Mouse (Mus musculus) limb, embryonic 14.5 days (tissue): Measurements from ENCODE around the gene Styk1. TPM values are rescaled to one million over a fixed set of nuclear protein-coding genes. Genes with fewer than 3 reads are reported as not detected.

Source experiments
- ATAC-seq: fragments of 200-750 bp; cut with Nextera tagmentation; 2 replicates; pipeline ENCODE4 v1.8.0; 2017; ENCODE audit warnings: low read depth, moderate number of reproducible peaks, moderate TSS enrichment; ENCODE audit not compliant: low FRiP score
- DNase-seq: peaks from one replicate; pipeline ENCODE4 v3.0.0-alpha.2; 2015; ENCODE audit warnings: low spot score
- H3K27ac ChIP-seq: fragments of 300-500 bp; sonication (generic); replicated peaks from 2 replicates; pipeline ENCODE4 v1.5.1; 2014; ENCODE audit warnings: low read depth, mild to moderate bottlenecking, low read length, moderate library complexity, mixed read lengths
- H3K27me3 ChIP-seq: fragments of 300-500 bp; sonication (generic); 2 replicates; pipeline ENCODE4 v1.6.1; 2014; ENCODE audit warnings: low read length, mixed read lengths; ENCODE audit not compliant: control insufficient read depth, insufficient read depth
- H3K36me3 ChIP-seq: fragments of 300-500 bp; sonication (generic); 2 replicates; pipeline ENCODE4 v1.6.1; 2014; ENCODE audit warnings: mild to moderate bottlenecking, low read length, moderate library complexity, mixed read lengths; ENCODE audit not compliant: control insufficient read depth, insufficient read depth
- H3K4me1 ChIP-seq: fragments of 300-500 bp; sonication (generic); 2 replicates; pipeline ENCODE4 v1.6.1; 2014; ENCODE audit warnings: antibody characterized with exemption, low read length, mixed read lengths; ENCODE audit not compliant: control insufficient read depth, insufficient read depth
- H3K4me2 ChIP-seq: fragments of 300-500 bp; sonication (generic); replicated peaks from 2 replicates; pipeline ENCODE4 v1.6.1; 2014; ENCODE audit warnings: low read depth, mild to moderate bottlenecking, low read length, moderate library complexity; ENCODE audit not compliant: severe bottlenecking
- H3K4me3 ChIP-seq: fragments of 300-500 bp; sonication (generic); replicated peaks from 2 replicates; pipeline ENCODE4 v1.5.1; 2014; ENCODE audit warnings: low read length
- H3K9ac ChIP-seq: fragments of 300-500 bp; sonication (generic); 2 replicates; pipeline ENCODE4 v1.6.1; 2014; ENCODE audit warnings: mild to moderate bottlenecking, low read depth, low read length, moderate library complexity; ENCODE audit not compliant: severe bottlenecking
- H3K9me3 ChIP-seq: fragments of 300-500 bp; sonication (generic); 2 replicates; pipeline ENCODE4 v1.6.1; 2016; ENCODE audit warnings: low read length; ENCODE audit not compliant: control insufficient read depth
- POLR2A ChIP-seq: fragments of 200-500 bp; IDR thresholded peaks from 2 replicates; pipeline ENCODE4 v1.8.0; 2012; ENCODE audit warnings: inconsistent platforms, mild to moderate bottlenecking, moderate library complexity, borderline replicate concordance; ENCODE audit not compliant: insufficient read depth, insufficient read length; ENCODE audit errors: extremely low read depth
- WGBS: fragments of 180-500 bp; shearing (Covaris S2); extraction: QIAGEN DNeasy Blood & Tissue Kit; methylation state at CpG from one replicate; pipeline ENCODE4 v1.1.7; 2014; 5-methylcytosine and 5-hydroxymethylcytosine counted together
- polyA plus RNA-seq, 2 experiments: library from polyadenylated mRNA; depleted of rRNA in 1 of 2; stranded (reverse) in 1 of 2; unstranded in 1 of 2; fragments of >200 nt; fragmentation: Nextera tagmentation in 1 of 2; extraction: Ambion mirVana in 1 of 2; gene quantifications; 2 replicates each; pipeline versions ENCODE4 v1.2.1 to v1.2.3; 2012 to 2014

Gene Styk1
- polyA plus RNA-seq, 2 experiments, result 1.3 to 1.5 TPM

GRCm38 (mm10) chr6:131327076-131327475, 26.3 kb downstream of the Styk1 start:
- H3K4me2 ChIP-seq, result no peak overlapping the region
- no peaks in the 10 kb centered on the region for H3K27me3 ChIP-seq
- DNase-seq, result no peak
- ATAC-seq, result no peak
- H3K4me3 ChIP-seq, result no peak overlapping the region
- H3K9me3 ChIP-seq, result no peaks in the 10 kb centered on the region
- 96% methylated on average over 2 of the region's 2 CpGs for WGBS
- no peak overlapping the region for H3K27ac ChIP-seq
- no peaks in the 10 kb centered on the region for H3K36me3 ChIP-seq
- no peak overlapping the region for H3K9ac ChIP-seq
- no peaks in the 10 kb centered on the region for H3K4me1 ChIP-seq
- TF ChIP-seq POLR2A, result no peak

- no peaks in the 10 kb centered on the region for H3K4me1 ChIP-seq
- H3K4me3 ChIP-seq, result no peak overlapping the region
- H3K36me3 ChIP-seq, result no peaks in the 10 kb centered on the region
- H3K27me3 ChIP-seq, result no peaks in the 10 kb centered on the region
- H3K4me2 ChIP-seq, result no peak overlapping the region
- H3K27ac ChIP-seq, result no peak overlapping the region
- no peak overlapping the region for H3K9ac ChIP-seq
- H3K9me3 ChIP-seq, result no peaks in the 10 kb centered on the region
- 67% methylated on average over 3 of the region's 3 CpGs for WGBS
- ATAC-seq (no peak), DNase-seq (no peak)
- TF ChIP-seq POLR2A, result no peak
These were observed 31.4 kb downstream of the Styk1 start for GRCm38 (mm10) chr6:131321854-131322639.

GRCm38 (mm10) chr6:131316155-131317101, 37.0 kb downstream of the Styk1 start:
- WGBS, result 84% methylated on average over 7 of the region's 7 CpGs
- H3K4me3 ChIP-seq, result no peak overlapping the region
- no peak overlapping the region for H3K27ac ChIP-seq
- H3K9ac ChIP-seq, result no peak overlapping the region
- H3K4me1 ChIP-seq, result no peaks in the 10 kb centered on the region
- no peak for ATAC-seq
- no peak overlapping the region for H3K4me2 ChIP-seq
- no peak for TF ChIP-seq POLR2A
- no peaks in the 10 kb centered on the region for H3K27me3 ChIP-seq
- no peaks in the 10 kb centered on the region for H3K36me3 ChIP-seq
- no peak for DNase-seq
- no peaks in the 10 kb centered on the region for H3K9me3 ChIP-seq

GRCm38 (mm10) chr6:131308031-131308430, 45.4 kb downstream of the Styk1 start:
- no peak overlapping the region for H3K27ac ChIP-seq
- no peaks in the 10 kb centered on the region for H3K27me3 ChIP-seq
- WGBS, result 65% methylated on average over 3 of the region's 3 CpGs
- no peaks in the 10 kb centered on the region for H3K4me1 ChIP-seq
- no peak overlapping the region for H3K9ac ChIP-seq
- ATAC-seq, result no peak
- H3K9me3 ChIP-seq, result no peaks in the 10 kb centered on the region
- no peak for TF ChIP-seq POLR2A
- H3K36me3 ChIP-seq, result no peaks in the 10 kb centered on the region
- H3K4me2 ChIP-seq, result no peak overlapping the region
- no peak for DNase-seq
- no peak overlapping the region for H3K4me3 ChIP-seq

GRCm38 (mm10) chr6:131304776-131305175, 48.6 kb downstream of the Styk1 start:
- Histone ChIP-seq H3K27me3 (no peaks in the 10 kb centered on the region), H3K4me1 (no peaks in the 10 kb centered on the region), H3K4me2 (no peak overlapping the region), H3K36me3 (no peaks in the 10 kb centered on the region), H3K27ac (no peak overlapping the region), H3K9ac (no peak overlapping the region), H3K9me3 (no peaks in the 10 kb centered on the region), H3K4me3 (no peak overlapping the region)
- DNase-seq (no peak), ATAC-seq (no peak)
- no peak for TF ChIP-seq POLR2A
- WGBS, result 54% methylated on average over 3 of the region's 3 CpGs
